Mouse (Mus musculus) thymus, postnatal 10 days (tissue): ENCODE measurements around the gene Upb1.
A peak's percentile ranks its signal among the peaks of the same experiment; 100 is the strongest.

Source experiments
- DNase-seq, 2 experiments: peaks; one replicate each; pipeline ENCODE4 v3.0.0; 2021; ENCODE audit warnings: low spot score in 2 of 2

Upb1 gene

GRCm38 (mm10) chr10:75424498-75424901, 23.6 kb downstream of the Upb1 start:
- DNase-seq = no peak

- no peak for DNase-seq
Observed at GRCm38 (mm10) chr10:75428049-75429003, 27.4 kb downstream of the Upb1 start.

- DNase-seq = no peak
Observed at GRCm38 (mm10) chr10:75429004-75429380, 28.1 kb downstream of the Upb1 start.

GRCm38 (mm10) chr10:75429522-75430146, 28.7 kb downstream of the Upb1 start:
- DNase-seq = no peak

GRCm38 (mm10) chr10:75430147-75430537, 29.2 kb downstream of the Upb1 start:
- DNase-seq = no peak

GRCm38 (mm10) chr10:75430633-75431032, 29.7 kb downstream of the Upb1 start:
- no peak for DNase-seq

- DNase-seq = peak; percentile 44 to 79
Observed at GRCm38 (mm10) chr10:75436604-75437217, 35.8 kb downstream of the Upb1 start.

- no peak for DNase-seq
Observed at GRCm38 (mm10) chr10:75437284-75437683, 36.4 kb downstream of the Upb1 start.

GRCm38 (mm10) chr10:75438132-75438810, 37.4 kb downstream of the Upb1 start:
- DNase-seq = no peak

- peak in 1 of 2 experiments; percentile 48 for DNase-seq
Observed at GRCm38 (mm10) chr10:75439211-75439811, 38.4 kb downstream of the Upb1 start.

- no peak for DNase-seq
Observed at GRCm38 (mm10) chr10:75440756-75441155, 39.8 kb downstream of the Upb1 start.

GRCm38 (mm10) chr10:75441800-75442199, 40.9 kb downstream of the Upb1 start:
- DNase-seq = no peak

GRCm38 (mm10) chr10:75443017-75443416, 42.1 kb downstream of the Upb1 start:
- DNase-seq = no peak

GRCm38 (mm10) chr10:75444111-75444826, 43.4 kb downstream of the Upb1 start:
- DNase-seq = no peak

GRCm38 (mm10) chr10:75445030-75445429, 44.1 kb downstream of the Upb1 start:
- no peak for DNase-seq

- no peak for DNase-seq
Observed at GRCm38 (mm10) chr10:75446501-75447083, 45.7 kb downstream of the Upb1 start.

GRCm38 (mm10) chr10:75447489-75447888, 46.6 kb downstream of the Upb1 start:
- no peak for DNase-seq

- no peak for DNase-seq
Observed at GRCm38 (mm10) chr10:75448806-75449420, 48.0 kb downstream of the Upb1 start.

GRCm38 (mm10) chr10:75450331-75450730, 49.4 kb downstream of the Upb1 start:
- no peak for DNase-seq
